Mouse (Mus musculus): ENCODE results near the gene Plod1. TPM values are rescaled to one million over a fixed set of nuclear protein-coding genes. Genes with fewer than 3 reads are reported as not detected.

Gene Plod1
- polyA plus RNA-seq, 1 experiment from 2014 or later, result 52.1 TPM

GRCm38 (mm10) chr4:147887277-147887676 is 49.3 kb downstream of the Plod1 start:
- no peak overlapping the region for H3K4me2 ChIP-seq
- 93% methylated on average over 7 of the region's 7 CpGs for WGBS
- ATAC-seq (replicated peaks; ENCODE audit: insufficient number of reproducible peaks, insufficient read depth, low FRiP score, low read depth), result no peak
- H3K4me3 ChIP-seq, result no peak overlapping the region
- no peak overlapping the region for H3K27ac ChIP-seq
- no peaks in the 10 kb centered on the region for H3K9me3 ChIP-seq (replicated peaks)
- peaks cover 8% of the 10 kb centered on the region for H3K4me1 ChIP-seq (replicated peaks)
- H3K36me3 ChIP-seq, result peaks cover 92% of the 10 kb centered on the region
- no peaks in the 10 kb centered on the region for H3K27me3 ChIP-seq
- H3K9ac ChIP-seq, result no peak overlapping the region

DNA sequence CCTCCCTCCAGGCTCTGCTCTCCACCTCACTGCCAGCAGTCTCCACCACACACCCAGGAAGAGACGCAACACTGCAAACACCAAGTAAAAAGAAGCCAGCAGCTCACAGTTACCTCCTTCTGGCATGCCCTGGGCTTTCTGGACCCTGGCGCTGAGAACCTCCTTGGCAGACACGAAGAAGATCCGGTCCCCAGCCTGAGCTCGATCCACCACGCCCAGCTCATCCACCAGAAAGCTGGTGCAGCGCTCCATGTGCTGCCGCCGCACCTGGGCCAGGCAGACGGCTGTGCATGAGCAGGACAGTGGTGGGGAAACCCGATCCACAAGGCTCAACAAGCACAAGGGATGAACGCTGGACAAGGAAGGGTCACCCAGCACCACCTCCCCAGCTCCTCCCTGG is 50.4 kb downstream of the Plod1 start:
- H3K36me3 ChIP-seq, result peaks cover 93% of the 10 kb centered on the region
- no peaks in the 10 kb centered on the region for H3K27me3 ChIP-seq
- no peak overlapping the region for H3K27ac ChIP-seq
- H3K4me2 ChIP-seq, result no peak overlapping the region
- no peak overlapping the region for H3K9ac ChIP-seq
- 91% methylated on average over 12 of the region's 12 CpGs for WGBS
- H3K4me3 ChIP-seq, result no peak overlapping the region
- ATAC-seq (replicated peaks; ENCODE audit: insufficient number of reproducible peaks, insufficient read depth, low FRiP score, low read depth), result no peak
- peaks cover 8% of the 10 kb centered on the region for H3K4me1 ChIP-seq (replicated peaks)
- H3K9me3 ChIP-seq (replicated peaks), result no peaks in the 10 kb centered on the region

DNA sequence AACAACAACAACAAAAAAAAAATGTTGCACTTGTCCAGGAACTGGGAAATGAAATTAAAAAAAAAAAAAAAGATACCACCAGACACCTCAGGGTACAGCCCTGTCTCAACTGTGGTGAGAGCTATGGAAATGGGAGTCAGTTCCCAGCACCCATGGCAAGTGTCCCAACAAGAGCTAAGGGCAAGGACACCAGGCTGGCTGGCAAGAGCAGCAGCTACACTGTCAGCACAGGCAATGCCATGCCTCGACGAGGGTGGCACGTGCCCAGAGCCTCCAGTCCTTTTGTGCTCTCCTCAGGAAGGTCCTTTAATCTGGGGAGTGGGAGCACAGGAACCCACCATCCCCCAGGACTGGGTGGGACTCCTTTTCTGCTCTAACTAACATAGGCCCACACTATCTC is 52.4 kb downstream of the Plod1 start:
- Histone ChIP-seq H3K9me3 (replicated peaks) (no peaks in the 10 kb centered on the region), H3K27me3 (no peaks in the 10 kb centered on the region), H3K36me3 (peaks cover 95% of the 10 kb centered on the region), H3K4me2 (no peak overlapping the region), H3K4me3 (no peak overlapping the region), H3K4me1 (replicated peaks) (peaks cover 5% of the 10 kb centered on the region), H3K9ac (no peak overlapping the region), H3K27ac (no peak overlapping the region)
- WGBS, result 93% methylated on average over 3 of the region's 3 CpGs
- no peak for ATAC-seq (replicated peaks; ENCODE audit: insufficient number of reproducible peaks, insufficient read depth, low FRiP score, low read depth)

DNA sequence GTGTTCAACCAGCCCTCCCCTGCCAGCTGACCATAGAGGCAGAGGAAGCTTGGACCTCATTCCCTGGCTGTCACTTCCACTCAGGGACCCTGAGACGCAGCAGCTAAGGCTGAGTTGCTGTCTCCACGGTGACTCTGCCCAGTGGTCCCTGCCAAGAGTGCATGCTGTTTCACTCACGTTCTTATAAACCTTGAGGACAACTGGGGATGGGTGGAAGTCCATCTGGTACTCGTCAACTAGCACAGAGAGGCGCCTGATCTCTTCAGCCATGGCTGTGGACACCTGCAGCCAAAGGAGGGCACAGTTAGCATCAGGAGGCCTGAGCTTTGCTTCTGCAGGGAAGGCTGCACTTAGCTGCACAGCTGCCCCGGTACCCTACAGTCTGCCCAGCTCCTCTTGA is 53.5 kb downstream of the Plod1 start:
- Histone ChIP-seq H3K9me3 (replicated peaks) (no peaks in the 10 kb centered on the region), H3K4me3 (no peak overlapping the region), H3K4me1 (replicated peaks) (peaks cover 5% of the 10 kb centered on the region), H3K9ac (no peak overlapping the region), H3K27me3 (no peaks in the 10 kb centered on the region), H3K36me3 (peaks cover 95% of the 10 kb centered on the region), H3K4me2 (no peak overlapping the region), H3K27ac (no peak overlapping the region)
- no peak for ATAC-seq (replicated peaks; ENCODE audit: insufficient number of reproducible peaks, insufficient read depth, low FRiP score, low read depth)
- 64% methylated on average over 6 of the region's 6 CpGs for WGBS

- Histone ChIP-seq H3K36me3 (peaks cover 93% of the 10 kb centered on the region), H3K4me2 (no peak overlapping the region), H3K27me3 (no peaks in the 10 kb centered on the region), H3K27ac (no peak overlapping the region), H3K4me1 (replicated peaks) (peaks cover 5% of the 10 kb centered on the region), H3K9ac (no peak overlapping the region), H3K9me3 (replicated peaks) (no peaks in the 10 kb centered on the region), H3K4me3 (no peak overlapping the region)
- no peak for ATAC-seq (replicated peaks; ENCODE audit: insufficient number of reproducible peaks, insufficient read depth, low FRiP score, low read depth)
- WGBS, result 88% methylated on average over 7 of the region's 7 CpGs
These were observed 54.8 kb downstream of the Plod1 start for GRCm38 (mm10) chr4:147881792-147882191.

DNA sequence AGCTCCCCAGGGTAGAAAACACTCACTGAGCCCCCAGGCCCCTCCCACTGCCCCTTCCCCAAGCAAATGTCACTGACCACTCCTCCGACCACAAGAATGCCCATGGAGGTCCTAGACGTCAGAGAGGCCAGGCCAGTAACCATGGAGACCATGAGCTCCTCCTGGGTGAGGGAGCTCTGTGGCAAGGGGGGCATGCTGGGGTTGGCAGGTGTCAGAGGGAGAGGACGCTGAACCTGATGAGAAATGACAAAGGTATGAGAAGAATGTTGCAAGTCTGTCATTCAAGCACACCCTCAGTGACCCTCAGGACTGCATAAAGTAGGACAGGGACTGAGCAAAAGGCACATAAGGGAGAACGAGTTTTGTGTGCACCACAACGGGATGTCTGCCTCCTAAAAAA is 56.7 kb downstream of the Plod1 start:
- Histone ChIP-seq H3K4me1 (replicated peaks) (peaks cover 5% of the 10 kb centered on the region), H3K9ac (no peak overlapping the region), H3K4me3 (no peak overlapping the region), H3K4me2 (no peak overlapping the region), H3K36me3 (peaks cover 93% of the 10 kb centered on the region), H3K27ac (no peak overlapping the region), H3K9me3 (replicated peaks) (no peaks in the 10 kb centered on the region), H3K27me3 (no peaks in the 10 kb centered on the region)
- 41% methylated on average over 5 of the region's 5 CpGs for WGBS
- 0 out of 2 replicates have a peak, but pooled peaks have one; percentile 20 for ATAC-seq (replicated peaks; ENCODE audit: insufficient number of reproducible peaks, insufficient read depth, low FRiP score, low read depth)

DNA sequence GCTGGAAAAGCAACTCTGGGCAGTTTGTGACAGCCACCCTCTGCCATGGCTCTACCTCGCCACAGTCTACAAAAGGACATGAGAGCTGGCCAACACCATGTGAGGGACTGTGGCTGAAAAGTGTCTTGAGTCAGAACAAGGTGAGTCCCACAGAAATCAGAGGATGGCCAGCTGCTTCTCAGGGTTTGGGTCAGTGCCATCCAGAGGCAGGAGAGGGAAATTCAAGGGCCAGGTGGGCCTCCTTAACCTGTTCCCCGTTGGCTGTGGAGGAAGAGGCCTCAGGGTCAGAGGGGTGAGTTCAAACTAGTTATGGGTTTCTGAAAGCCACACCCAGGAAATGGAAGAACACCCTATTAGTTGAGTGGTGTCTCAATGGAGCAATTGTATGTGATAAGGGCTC is 57.1 kb downstream of the Plod1 start:
- 0 out of 2 replicates have a peak, but pooled peaks have one; percentile 6 for ATAC-seq (replicated peaks; ENCODE audit: insufficient number of reproducible peaks, insufficient read depth, low FRiP score, low read depth)
- no peak overlapping the region for H3K4me3 ChIP-seq
- peaks cover 93% of the 10 kb centered on the region for H3K36me3 ChIP-seq
- H3K4me2 ChIP-seq, result no peak overlapping the region
- H3K9ac ChIP-seq, result no peak overlapping the region
- no peaks in the 10 kb centered on the region for H3K27me3 ChIP-seq
- 71% methylated on average over 2 of the region's 2 CpGs for WGBS
- H3K4me1 ChIP-seq (replicated peaks), result peaks cover 5% of the 10 kb centered on the region
- no peak overlapping the region for H3K27ac ChIP-seq
- H3K9me3 ChIP-seq (replicated peaks), result no peaks in the 10 kb centered on the region

GRCm38 (mm10) chr4:147878537-147878936 is 58.0 kb downstream of the Plod1 start:
- H3K27ac ChIP-seq, result no peak overlapping the region
- 95% methylated on average over 9 of the region's 9 CpGs for WGBS

GRCm38 (mm10) chr4:147875852-147876575 is 60.6 kb downstream of the Plod1 start:
- Histone ChIP-seq H3K4me2 (no peak overlapping the region), H3K36me3 (peaks cover 90% of the 10 kb centered on the region), H3K27me3 (no peaks in the 10 kb centered on the region), H3K9ac (no peak overlapping the region), H3K4me3 (no peak overlapping the region), H3K27ac (no peak overlapping the region), H3K4me1 (replicated peaks) (peaks cover 8% of the 10 kb centered on the region), H3K9me3 (replicated peaks) (no peaks in the 10 kb centered on the region)
- 78% methylated on average over 4 of the region's 4 CpGs for WGBS
- no peak for ATAC-seq (replicated peaks; ENCODE audit: insufficient number of reproducible peaks, insufficient read depth, low FRiP score, low read depth)

More at GRCm38 (mm10) chr4:147878537-147878936, 58.0 kb downstream of the Plod1 start:
- H3K36me3 ChIP-seq, result peaks cover 94% of the 10 kb centered on the region
- no peaks in the 10 kb centered on the region for H3K9me3 ChIP-seq (replicated peaks)
- H3K9ac ChIP-seq, result no peak overlapping the region
- no peak overlapping the region for H3K4me2 ChIP-seq
- no peaks in the 10 kb centered on the region for H3K27me3 ChIP-seq
- ATAC-seq (replicated peaks; ENCODE audit: insufficient number of reproducible peaks, insufficient read depth, low FRiP score, low read depth), result no peak
- no peak overlapping the region for H3K4me3 ChIP-seq
- H3K4me1 ChIP-seq (replicated peaks), result peaks cover 5% of the 10 kb centered on the region

GRCm38 (mm10) chr4:147869238-147869637 is 67.3 kb downstream of the Plod1 start:
- Histone ChIP-seq H3K4me2 (peak overlapping the region; percentile 82), H3K27me3 (no peaks in the 10 kb centered on the region), H3K9ac (peak overlapping the region; percentile 65), H3K36me3 (peaks cover 38% of the 10 kb centered on the region), H3K27ac (peak overlapping the region; percentile 72), H3K4me3 (peak overlapping the region; percentile 65), H3K9me3 (replicated peaks) (no peaks in the 10 kb centered on the region), H3K4me1 (replicated peaks) (peaks cover 25% of the 10 kb centered on the region)
- WGBS, result 10% methylated on average over 5 of the region's 5 CpGs
- no peak for ATAC-seq (replicated peaks; ENCODE audit: insufficient number of reproducible peaks, insufficient read depth, low FRiP score, low read depth)

DNA sequence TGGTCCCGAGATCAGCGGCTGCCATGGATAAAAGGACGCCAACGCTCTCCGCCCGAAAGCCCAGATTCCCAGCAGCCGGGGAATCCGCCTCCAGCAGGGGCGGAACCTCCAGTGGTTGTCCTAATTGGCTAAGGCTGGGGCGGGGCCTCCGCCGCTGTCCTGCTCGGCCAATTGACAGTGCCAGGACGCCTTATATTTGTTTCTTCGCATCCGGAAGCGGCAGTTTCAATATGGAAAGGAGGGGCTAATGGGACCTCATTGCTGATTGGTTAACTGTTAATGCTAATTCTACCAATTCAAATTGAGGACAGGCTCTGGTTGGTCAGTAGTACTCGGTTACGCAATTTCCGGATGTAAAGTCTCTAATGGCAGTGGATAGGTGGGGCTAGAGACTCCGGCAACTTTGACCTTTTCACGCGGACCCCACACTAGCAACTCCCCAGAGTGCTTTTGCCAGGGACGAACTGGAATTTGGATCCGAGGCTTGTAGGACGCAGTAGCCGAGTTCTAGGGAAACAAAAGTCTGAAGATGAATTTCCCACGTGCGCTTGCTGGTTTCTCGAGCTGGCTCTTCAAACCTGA is 68.0 kb downstream of the Plod1 start, which contains the start of the genes Miip and Fv1:
Miip (minus strand) TSS at position 367 of the 582 bp plus-strand sequence.
Fv1 (plus strand) TSS at position 530 of the 582 bp plus-strand sequence.
- peak; percentile 96 for ATAC-seq (replicated peaks; ENCODE audit: insufficient number of reproducible peaks, insufficient read depth, low FRiP score, low read depth)
- H3K4me3 ChIP-seq, result peak within 1 kb of the TSS; percentile 65
- H3K4me2 ChIP-seq, result peak within 1 kb of the TSS; percentile 82
- peaks cover 25% of the 10 kb centered on the region for H3K4me1 ChIP-seq (replicated peaks)
- peak within 1 kb of the TSS; percentile 72 for H3K9ac ChIP-seq
- peaks cover 36% of the 10 kb centered on the region for H3K36me3 ChIP-seq
- no peaks in the 10 kb centered on the region for H3K9me3 ChIP-seq (replicated peaks)
- peak within 1 kb of the TSS; percentile 83 for H3K27ac ChIP-seq
- H3K27me3 ChIP-seq, result no peaks in the 10 kb centered on the region
- WGBS, result under 1% methylated on average over 30 of the region's 30 CpGs

All from heart, embryonic 15.5 days (tissue).